Mouse (Mus musculus) spleen, adult 2 months (tissue): ENCODE results near the gene Hspa1a.
"Not testable (repeated sequence)": the region's sequence is repeated elsewhere in the genome, so short reads cannot be mapped to it uniquely, and the experiment has no call there.

Source experiments
- CTCF ChIP-seq: fragments of 200-500 bp; IDR thresholded peaks from 2 replicates; pipeline ENCODE4 v1.5.1; 2011; ENCODE audit warnings: mild to moderate bottlenecking, inconsistent platforms; ENCODE audit not compliant: insufficient read depth, insufficient read length, insufficient replicate concordance; ENCODE audit errors: extremely low read depth
- POLR2A ChIP-seq: fragments of 200-500 bp; IDR thresholded peaks from 2 replicates; pipeline ENCODE4 v1.6.1; 2011; ENCODE audit warnings: low read depth, low read length, inconsistent platforms

- TF ChIP-seq CTCF, POLR2A: not testable (repeated sequence)
These were observed 1.1 kb downstream of the Hspa1a start for GRCm38 (mm10) chr17:34970850-34971249.
